Mouse (Mus musculus) hindbrain, postnatal 0 days (tissue): ENCODE measurements around the gene Smim22. TPM values are rescaled to one million over a fixed set of nuclear protein-coding genes. Genes with fewer than 3 reads are reported as not detected.

Experiments
- ATAC-seq: fragments of 200-750 bp; cut with Nextera tagmentation; 2 replicates; pipeline ENCODE4 v1.8.0; 2017; ENCODE audit warnings: mild to moderate bottlenecking, moderate TSS enrichment, moderate library complexity
- DNase-seq: peaks from one replicate; pipeline ENCODE4 v3.0.0-alpha.2; 2015; ENCODE audit warnings: low spot score
- H3K27ac ChIP-seq: fragments of 300-500 bp; sonication (generic); 2 replicates; pipeline ENCODE4 v1.5.1; 2014; ENCODE audit warnings: mild to moderate bottlenecking
- H3K27me3 ChIP-seq: fragments of 300-500 bp; sonication (generic); 2 replicates; pipeline ENCODE4 v1.6.1; 2014; ENCODE audit warnings: low read length, mixed read lengths; ENCODE audit not compliant: insufficient read depth
- H3K36me3 ChIP-seq: fragments of 300-500 bp; sonication (generic); 2 replicates; pipeline ENCODE4 v1.6.1; 2014; ENCODE audit warnings: low read length, mixed read lengths; ENCODE audit not compliant: insufficient read depth
- H3K4me1 ChIP-seq: fragments of 300-500 bp; sonication (generic); 2 replicates; pipeline ENCODE4 v1.6.1; 2014; ENCODE audit warnings: antibody characterized with exemption, low read length, mixed read lengths; ENCODE audit not compliant: insufficient read depth
- H3K4me2 ChIP-seq: fragments of 300-500 bp; sonication (generic); 2 replicates; pipeline ENCODE4 v1.6.1; 2014; ENCODE audit warnings: low read depth, mild to moderate bottlenecking, low read length, moderate library complexity, mixed read lengths
- H3K4me3 ChIP-seq: fragments of 300-500 bp; sonication (generic); 2 replicates; pipeline ENCODE4 v1.5.1; 2014; ENCODE audit warnings: low read length
- H3K9ac ChIP-seq: fragments of 300-500 bp; sonication (generic); replicated peaks from 2 replicates; pipeline ENCODE4 v1.6.1; 2014; ENCODE audit warnings: mild to moderate bottlenecking, low read length, moderate library complexity, mixed read lengths
- H3K9me3 ChIP-seq: fragments of 300-500 bp; sonication (generic); 2 replicates; pipeline ENCODE4 v1.6.1; 2016; ENCODE audit warnings: low read length, mixed read lengths
- CTCF ChIP-seq: IDR thresholded peaks from 2 replicates; pipeline ENCODE4 v1.5.1; 2016; ENCODE audit warnings: antibody characterized with exemption, control low read depth, low read depth
- WGBS: fragments of 180-500 bp; shearing (Covaris S2); extraction: QIAGEN DNeasy Blood & Tissue Kit; methylation state at CpG from one replicate; pipeline ENCODE4 v1.1.7; 2014; 5-methylcytosine and 5-hydroxymethylcytosine counted together
- polyA plus RNA-seq: library from polyadenylated mRNA; unstranded; fragments of >200 nt; fragmentation: Nextera tagmentation; extraction: Ambion mirVana; gene quantifications from 2 replicates; pipeline ENCODE4 v1.2.1, GENCODE M21; 2015
- total RNA-seq: library from RNA; depleted of rRNA; stranded (reverse); fragments of >200 nt; gene quantifications from 2 replicates; pipeline ENCODE4 v1.2.3, GENCODE M21; 2014

Smim22 gene
- total and polyA plus RNA-seq, 2 experiments from 2014 or later: 6.5 TPM; not detected in 1

DNA sequence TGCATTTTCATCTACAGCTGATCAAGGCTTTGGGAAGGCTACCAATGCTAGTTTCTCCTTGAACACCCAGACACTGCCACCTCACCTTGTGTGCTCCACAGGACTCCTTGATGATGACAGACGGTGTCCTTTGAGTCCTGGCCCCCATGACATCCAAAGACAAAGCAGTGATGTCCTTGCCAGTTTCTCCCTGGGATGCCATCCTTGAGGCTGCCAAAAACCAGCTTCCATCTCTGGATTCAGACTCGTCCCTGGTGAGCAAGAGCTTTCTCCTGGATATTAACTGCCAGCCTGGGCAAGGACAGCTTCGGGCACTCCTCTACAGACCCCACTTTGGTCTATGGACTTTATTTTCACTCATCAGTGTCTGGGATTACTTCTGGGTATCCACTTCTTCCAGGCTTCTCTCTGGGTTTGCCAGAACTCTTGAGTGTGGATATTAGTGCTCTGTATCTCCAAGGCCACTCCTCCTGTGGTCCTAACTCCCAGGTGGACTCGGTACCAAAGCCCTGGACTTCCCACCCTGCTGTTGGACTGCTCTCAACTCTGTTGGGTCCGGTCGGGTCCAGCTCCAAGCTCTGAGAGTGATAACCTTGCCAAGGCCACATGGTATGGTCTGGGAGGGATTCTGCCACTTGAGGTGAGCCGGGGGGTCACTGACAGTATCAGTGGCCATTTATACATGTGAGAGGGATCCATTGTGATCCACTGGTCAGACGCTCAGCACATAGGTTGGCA, 41.5 kb upstream of the Smim22 start:
- Histone ChIP-seq H3K4me1 (peaks cover 14% of the 10 kb centered on the region; the same call in 1 of the 2 replicates), H3K27me3 (no peaks in the 10 kb centered on the region), H3K4me2 (peak overlapping the region; percentile 63; the same call in 1 of the 2 replicates), H3K4me3 (no peak overlapping the region; the same call in 1 of the 2 replicates), H3K27ac (no peak overlapping the region; the same call in 1 of the 2 replicates), H3K36me3 (no peaks in the 10 kb centered on the region), H3K9me3 (no peaks in the 10 kb centered on the region), H3K9ac (no peak overlapping the region)
- 80% methylated on average over 8 of the region's 8 CpGs for WGBS
- no peak for TF ChIP-seq CTCF
- DNase-seq (no peak), ATAC-seq (no peak)

DNA sequence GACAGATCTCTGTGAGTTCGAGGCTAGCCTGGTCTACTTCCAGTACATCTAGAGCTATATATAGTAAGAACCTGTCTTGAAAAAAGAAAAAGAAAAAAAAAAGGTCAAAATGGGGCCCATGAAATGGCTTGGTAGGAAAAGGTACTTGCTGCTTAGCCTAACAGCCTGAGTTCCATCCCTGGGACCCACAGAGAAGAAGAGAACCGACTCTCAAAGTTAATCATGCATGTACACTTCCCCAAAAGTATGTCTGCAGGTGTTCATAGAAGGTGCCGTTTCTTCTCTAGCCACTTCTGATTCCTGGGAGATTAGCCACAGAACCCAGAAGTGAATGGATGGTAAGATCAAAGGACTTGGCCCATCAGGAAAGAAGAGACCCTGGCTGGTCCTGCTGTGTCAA, 38.7 kb upstream of the Smim22 start:
- 78% methylated on average over 3 of the region's 3 CpGs for WGBS
- 0 out of 2 replicates have a peak, but pooled peaks cover 6% of the 10 kb centered on the region for H3K4me1 ChIP-seq
- no peaks in the 10 kb centered on the region for H3K27me3 ChIP-seq

DNA sequence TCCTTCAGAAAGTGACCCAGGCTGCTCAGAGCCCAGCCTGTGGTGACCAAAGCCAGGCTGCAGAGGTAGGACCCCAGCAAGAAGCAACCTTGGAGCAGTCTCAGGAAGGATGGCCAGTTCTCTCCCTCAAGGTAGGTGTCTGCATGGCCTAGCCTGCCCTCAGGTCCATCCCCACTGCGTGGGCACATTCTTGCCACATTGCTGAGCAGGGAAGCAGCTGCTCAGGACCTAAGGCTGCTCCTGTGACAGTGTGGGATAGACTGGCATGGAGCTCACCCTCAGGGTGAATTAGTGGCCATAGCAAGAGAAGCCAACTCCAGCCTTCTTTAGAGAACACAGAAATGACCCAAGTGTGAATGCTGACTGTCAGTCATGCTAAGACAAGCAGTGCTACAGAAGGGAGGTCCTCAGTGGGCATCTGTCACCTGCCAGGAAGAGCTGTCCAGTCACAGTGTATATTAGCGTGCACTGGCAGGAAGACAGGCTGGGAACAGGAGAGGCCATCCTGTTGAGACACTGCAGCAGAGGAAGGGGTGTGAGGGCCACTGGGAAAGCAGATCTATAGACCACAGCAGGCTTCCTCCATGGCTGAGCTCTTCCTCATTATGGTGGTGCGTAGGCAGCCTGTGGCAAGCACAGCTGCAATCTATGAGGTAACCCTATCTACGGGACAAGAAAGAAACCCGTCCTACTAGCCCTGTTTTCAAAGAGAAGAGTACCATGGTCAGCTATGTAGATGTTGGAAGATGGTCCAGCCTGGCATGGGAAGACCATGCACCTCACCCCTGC, 37.8 kb upstream of the Smim22 start:
- Histone ChIP-seq H3K4me3 (no peak overlapping the region), H3K9ac (no peak overlapping the region), H3K27ac (no peak overlapping the region), H3K4me1 (0 out of 2 replicates have a peak, but pooled peaks cover 6% of the 10 kb centered on the region), H3K9me3 (no peaks in the 10 kb centered on the region), H3K27me3 (no peaks in the 10 kb centered on the region), H3K36me3 (no peaks in the 10 kb centered on the region), H3K4me2 (no peak overlapping the region)
- TF ChIP-seq CTCF: no peak
- DNase-seq (no peak), ATAC-seq (no peak)
- 82% methylated on average over 5 of the region's 5 CpGs for WGBS

More for the DNA sequence above, 38.7 kb upstream of the Smim22 start:
- Histone ChIP-seq H3K36me3 (no peaks in the 10 kb centered on the region), H3K9me3 (no peaks in the 10 kb centered on the region), H3K9ac (no peak overlapping the region), H3K27ac (no peak overlapping the region), H3K4me3 (no peak overlapping the region), H3K4me2 (no peak overlapping the region)
- DNase-seq (no peak), ATAC-seq (no peak)
- no peak for TF ChIP-seq CTCF

DNA sequence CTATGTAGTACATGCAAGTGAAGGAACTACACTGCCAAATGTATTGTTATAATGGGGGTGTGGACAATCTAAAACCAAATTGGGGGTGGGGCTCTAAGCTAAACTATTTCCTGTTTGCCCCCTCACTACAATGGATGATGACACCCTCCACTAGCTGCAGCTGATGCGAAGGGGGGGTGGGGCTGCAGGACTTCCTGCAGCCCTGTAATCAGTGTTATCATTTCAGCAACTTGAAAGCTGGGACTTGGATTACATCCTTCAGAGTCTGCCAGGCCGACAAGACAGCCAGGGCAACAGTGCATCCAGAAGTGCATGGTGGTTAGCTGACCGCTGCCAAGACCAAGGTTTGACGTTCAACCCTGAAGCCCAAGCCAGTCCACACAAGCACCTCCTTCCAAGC, 35.5 kb upstream of the Smim22 start:
- Histone ChIP-seq H3K4me1 (no peaks in the 10 kb centered on the region), H3K27ac (no peak overlapping the region), H3K36me3 (no peaks in the 10 kb centered on the region), H3K9me3 (no peaks in the 10 kb centered on the region), H3K4me2 (no peak overlapping the region), H3K4me3 (no peak overlapping the region), H3K27me3 (no peaks in the 10 kb centered on the region), H3K9ac (no peak overlapping the region)
- WGBS: 88% methylated on average over 4 of the region's 4 CpGs
- ATAC-seq: no peak
- TF ChIP-seq CTCF: no peak
- DNase-seq: no peak

DNA sequence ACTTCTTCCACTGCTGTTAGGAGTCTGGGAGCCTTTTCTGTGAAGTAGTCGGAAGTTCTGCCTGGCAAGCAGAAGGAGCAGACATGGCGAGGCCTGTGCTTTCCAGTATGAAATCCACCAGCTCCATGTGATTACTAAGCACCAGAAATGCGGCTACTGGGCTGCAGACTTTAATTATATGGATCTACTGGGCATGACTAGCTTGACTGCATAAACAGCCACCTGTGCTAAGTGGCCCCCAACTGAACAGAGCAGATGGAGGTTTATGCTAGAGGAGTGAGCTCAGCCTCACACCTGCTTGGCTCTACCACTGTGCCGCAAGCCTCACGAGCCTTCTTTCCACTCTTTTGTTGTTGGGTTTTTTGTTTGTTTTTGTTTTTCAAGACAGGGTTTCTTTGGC, 32.6 kb upstream of the Smim22 start:
- TF ChIP-seq CTCF: no peak
- ATAC-seq: no peak
- no peaks in the 10 kb centered on the region for H3K9me3 ChIP-seq
- no peak overlapping the region for H3K4me2 ChIP-seq
- H3K4me1 ChIP-seq: no peaks in the 10 kb centered on the region
- 73% methylated on average over 5 of the region's 5 CpGs for WGBS
- no peak overlapping the region for H3K9ac ChIP-seq
- H3K27me3 ChIP-seq: no peaks in the 10 kb centered on the region
- no peak for DNase-seq
- H3K4me3 ChIP-seq: no peak overlapping the region
- no peaks in the 10 kb centered on the region for H3K36me3 ChIP-seq
- H3K27ac ChIP-seq: no peak overlapping the region

DNA sequence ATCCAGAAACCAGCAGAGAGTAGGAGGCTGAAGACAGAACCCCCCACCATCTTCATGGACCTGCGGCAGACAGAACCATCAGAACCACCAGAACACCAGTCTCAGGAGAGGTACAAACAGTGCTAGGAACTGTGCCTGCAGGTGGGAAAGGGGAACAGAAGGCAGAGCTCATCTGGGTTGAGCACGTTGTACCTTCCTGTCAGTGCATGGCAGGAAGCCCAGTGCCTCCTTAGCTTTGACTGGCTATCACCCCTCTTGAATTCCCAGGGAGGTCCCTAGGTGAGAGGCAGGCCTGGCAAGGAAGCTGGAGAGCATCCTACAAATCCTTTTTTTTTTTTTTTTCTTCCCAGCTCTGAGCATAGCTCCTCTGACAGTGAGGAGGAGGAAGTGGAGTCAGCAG, 30.9 kb upstream of the Smim22 start:
- 54% methylated on average over 2 of the region's 2 CpGs for WGBS

More for the DNA sequence above, 30.9 kb upstream of the Smim22 start:
- H3K9me3 ChIP-seq: no peaks in the 10 kb centered on the region
- H3K27ac ChIP-seq: no peak overlapping the region
- no peak overlapping the region for H3K4me3 ChIP-seq
- no peak overlapping the region for H3K4me2 ChIP-seq
- H3K4me1 ChIP-seq: no peaks in the 10 kb centered on the region
- no peaks in the 10 kb centered on the region for H3K36me3 ChIP-seq
- H3K9ac ChIP-seq: no peak overlapping the region
- no peaks in the 10 kb centered on the region for H3K27me3 ChIP-seq
- no peak for TF ChIP-seq CTCF
- no peak for ATAC-seq
- no peak for DNase-seq
